Mouse (Mus musculus) MEL (cell line): ENCODE data around the gene Fancc. TPM values are rescaled to one million over a fixed set of nuclear protein-coding genes. Genes with fewer than 3 reads are reported as not detected.

Experiments
- DNase-seq: peaks from one replicate; pipeline ENCODE4 v3.0.0; 2011; ENCODE audit warnings: low read depth, low spot score
- H3K27ac ChIP-seq: 2 replicates; pipeline ENCODE4 v1.5.1; 2012; ENCODE audit warnings: low read depth, mild to moderate bottlenecking, control low read depth, low read length, moderate library complexity; ENCODE audit not compliant: control insufficient read depth
- H3K27me3 ChIP-seq, 2 experiments: fragments of 150-350 bp in 1 of 2; sonication (generic) in 1 of 2; 2 replicates each; pipeline ENCODE4 v1.6.1; 2012; ENCODE audit warnings: low read length in 2 of 2, mild to moderate bottlenecking in 2 of 2, improper control_type of control experiment in 1 of 2, moderate library complexity in 1 of 2; ENCODE audit not compliant: insufficient read depth in 2 of 2, control insufficient read depth in 1 of 2
- H3K36me3 ChIP-seq, 2 experiments: 2 replicates each; pipeline ENCODE4 v1.6.1; 2012 to 2014; ENCODE audit warnings: low read length in 2 of 2, improper control_type of control experiment in 1 of 2, inconsistent platforms in 1 of 2, mild to moderate bottlenecking in 1 of 2; ENCODE audit not compliant: insufficient read depth in 2 of 2, control insufficient read depth in 1 of 2
- H3K4me1 ChIP-seq, 2 experiments: fragments of 150-350 bp in 1 of 2; sonication (generic) in 1 of 2; 2 replicates each; pipeline ENCODE4 v1.6.1; 2012; ENCODE audit warnings: low read length in 2 of 2, improper control_type of control experiment in 1 of 2, mild to moderate bottlenecking in 1 of 2; ENCODE audit not compliant: insufficient read depth in 2 of 2, control insufficient read depth in 1 of 2
- H3K4me3 ChIP-seq, 2 experiments: fragments of 150-350 bp in 1 of 2; sonication (generic) in 1 of 2; 2 replicates each; pipeline ENCODE4 v1.5.1; 2012; ENCODE audit warnings: low read depth in 2 of 2, low read length in 2 of 2, mild to moderate bottlenecking in 2 of 2, moderate library complexity in 2 of 2, control low read depth in 1 of 2, improper control_type of control experiment in 1 of 2; ENCODE audit not compliant: control insufficient read depth in 1 of 2, insufficient read depth in 1 of 2
- H3K79me2 ChIP-seq: 2 replicates; pipeline ENCODE4 v1.6.1; 2012; ENCODE audit warnings: mild to moderate bottlenecking, low read length, moderate library complexity; ENCODE audit not compliant: control insufficient read depth, poor library complexity, insufficient read depth
- H3K9ac ChIP-seq: 2 replicates; pipeline ENCODE4 v1.6.1; 2012; ENCODE audit warnings: low read depth, mild to moderate bottlenecking, control low read depth, low read length, moderate library complexity; ENCODE audit not compliant: control insufficient read depth, poor library complexity, severe bottlenecking
- H3K9me3 ChIP-seq: fragments of 150-350 bp; sonication (generic); replicated peaks from 2 replicates; pipeline ENCODE4 v1.6.1; 2012; ENCODE audit warnings: mild to moderate bottlenecking, low read length, improper control_type of control experiment, moderate library complexity; ENCODE audit not compliant: insufficient read depth
- BHLHE40 ChIP-seq: IDR thresholded peaks from 2 replicates; pipeline ENCODE4 v1.6.1; 2012; ENCODE audit warnings: low read depth, mild to moderate bottlenecking, inconsistent platforms, low read length, improper control_type of control experiment, borderline replicate concordance
- CHD1 ChIP-seq: IDR thresholded peaks from 2 replicates; pipeline ENCODE4 v1.6.1; 2012; ENCODE audit warnings: low read depth, mild to moderate bottlenecking, inconsistent platforms, low read length, improper control_type of control experiment
- CHD2 ChIP-seq: IDR thresholded peaks from 2 replicates; pipeline ENCODE4 v1.6.1; 2011; ENCODE audit warnings: low read length, improper control_type of control experiment
- CTCF ChIP-seq, 3 experiments: IDR thresholded peaks in 2 of 3; conservative IDR thresholded peaks in 1 of 3; 2 replicates each; pipeline ENCODE4 v1.5.1; 2011 to 2012; ENCODE audit warnings: low read length in 3 of 3, low read depth in 2 of 3, mild to moderate bottlenecking in 2 of 3, improper control_type of control experiment in 1 of 3, inconsistent platforms in 1 of 3, mixed read lengths in 1 of 3, moderate library complexity in 1 of 3; ENCODE audit not compliant: control insufficient read depth in 1 of 3, insufficient read depth in 1 of 3, poor library complexity in 1 of 3, severe bottlenecking in 1 of 3
- E2F4 ChIP-seq: IDR thresholded peaks from 2 replicates; pipeline ENCODE4 v1.6.1; 2011; ENCODE audit warnings: low read depth, low read length, improper control_type of control experiment, borderline replicate concordance
- ELF1 ChIP-seq: IDR thresholded peaks from 2 replicates; pipeline ENCODE4 v1.6.1; 2014; ENCODE audit warnings: low read depth, mild to moderate bottlenecking, inconsistent platforms, low read length, improper control_type of control experiment, moderate library complexity
- EP300 ChIP-seq, 2 experiments: IDR thresholded peaks; 2 replicates each; pipeline ENCODE4 v1.6.1; 2011; ENCODE audit warnings: improper control_type of control experiment in 2 of 2, low read length in 2 of 2, low read depth in 1 of 2, mild to moderate bottlenecking in 1 of 2
- GATA1 ChIP-seq: IDR thresholded peaks from 2 replicates; pipeline ENCODE4 v1.6.1; 2011; ENCODE audit warnings: low read depth, low read length, improper control_type of control experiment
- MAFK ChIP-seq: IDR thresholded peaks from 2 replicates; pipeline ENCODE4 v1.6.1; 2011; ENCODE audit warnings: low read depth, mild to moderate bottlenecking, low read length, improper control_type of control experiment, borderline replicate concordance
- MAZ ChIP-seq: IDR thresholded peaks from 2 replicates; pipeline ENCODE4 v1.6.1; 2012; ENCODE audit warnings: low read depth, mild to moderate bottlenecking, inconsistent platforms, low read length, improper control_type of control experiment
- MEF2A ChIP-seq: IDR thresholded peaks from 2 replicates; pipeline ENCODE4 v1.6.1; 2014; ENCODE audit warnings: low read depth, mild to moderate bottlenecking, inconsistent platforms, low read length, improper control_type of control experiment; ENCODE audit not compliant: poor library complexity, insufficient replicate concordance, severe bottlenecking; ENCODE audit errors: extremely low read depth
- POLR2A ChIP-seq, 2 experiments: IDR thresholded peaks; 2 replicates each; pipeline ENCODE4 v1.6.1; 2011 to 2012; ENCODE audit warnings: low read length in 2 of 2, mild to moderate bottlenecking in 2 of 2, control low read depth in 1 of 2, improper control_type of control experiment in 1 of 2, low read depth in 1 of 2, moderate library complexity in 1 of 2; ENCODE audit not compliant: control insufficient read depth in 1 of 2, insufficient read depth in 1 of 2, poor library complexity in 1 of 2
- RCOR1 ChIP-seq: IDR thresholded peaks from 2 replicates; pipeline ENCODE4 v1.6.1; 2012; ENCODE audit warnings: low read depth, mild to moderate bottlenecking, inconsistent platforms, low read length, improper control_type of control experiment
- SMC3 ChIP-seq: IDR thresholded peaks from 2 replicates; pipeline ENCODE4 v1.6.1; 2011; ENCODE audit warnings: low read depth, low read length, improper control_type of control experiment
- TAL1 ChIP-seq: IDR thresholded peaks from 2 replicates; pipeline ENCODE4 v1.6.1; 2012; ENCODE audit warnings: mild to moderate bottlenecking, inconsistent platforms, low read length, moderate library complexity, mixed read lengths
- ZKSCAN1 ChIP-seq: IDR thresholded peaks from 2 replicates; pipeline ENCODE4 v1.6.1; 2012; ENCODE audit warnings: low read depth, mild to moderate bottlenecking, inconsistent platforms, low read length, improper control_type of control experiment, moderate library complexity
- ZMIZ1 ChIP-seq: IDR thresholded peaks from 2 replicates; pipeline ENCODE4 v1.6.1; 2012; ENCODE audit warnings: low read depth, mild to moderate bottlenecking, inconsistent platforms, low read length, improper control_type of control experiment, moderate library complexity
- polyA plus RNA-seq, 2 experiments: library from polyadenylated mRNA; stranded (reverse) in 1 of 2; unstranded in 1 of 2; fragments of >175 nt in 1 of 2; fragments of >200 nt in 1 of 2; gene quantifications; 2 replicates each; pipeline versions ENCODE4 v1.2.1 to v1.2.4; 2012; ENCODE audit warnings: low replicate concordance in 2 of 2, low read depth in 1 of 2; ENCODE audit not compliant: insufficient read length in 2 of 2, insufficient read depth in 1 of 2, missing spikeins in 1 of 2
- total RNA-seq: library from RNA; depleted of rRNA; stranded (reverse); fragments of 300-350 nt; gene quantifications from 2 replicates; pipeline ENCODE4 v1.2.3, GENCODE M21; 2012

Gene Fancc
- total and polyA plus RNA-seq, 3 experiments = 4.0 to 5.5 TPM; not detected in 1

DNA sequence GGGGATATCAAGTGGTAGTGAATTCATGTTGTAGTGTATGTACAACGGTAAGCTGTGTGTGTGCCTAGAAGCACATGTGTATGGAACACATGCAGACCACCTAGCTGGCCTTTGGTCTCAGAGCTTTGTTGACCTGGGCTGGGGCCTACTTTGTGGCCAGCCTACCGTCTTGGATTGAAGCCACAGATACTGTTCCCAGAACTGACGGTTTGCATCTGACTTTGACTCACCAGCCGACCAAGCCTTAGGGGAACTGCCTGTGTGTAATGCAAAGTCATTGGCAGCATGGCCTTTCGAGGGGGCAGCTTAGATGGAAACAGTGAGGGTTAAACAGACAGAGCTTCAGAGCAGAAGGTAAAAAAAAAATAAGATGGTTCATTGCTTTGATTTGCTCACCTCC lies 243.9 kb downstream of the Fancc start:
- H3K4me3 ChIP-seq = no peak overlapping the region
- H3K36me3 ChIP-seq = peaks cover 0 to 17% of the 10 kb centered on the region in 2 experiments; a peak in 3 of 4 replicates
- H3K9me3 ChIP-seq = no peaks in the 10 kb centered on the region
- H3K9ac ChIP-seq = peak overlapping the region; percentile 12; the same call in 1 of the 2 replicates
- H3K4me1 ChIP-seq = peaks cover 2 to 17% of the 10 kb centered on the region in 2 experiments; a peak in 3 of 4 replicates
- H3K27ac ChIP-seq = peak overlapping the region; percentile 38
- TF ChIP-seq EP300 (IDR thresholded peaks at IDR 0.05; ENCODE audit: low read depth in 1 of 2, low read length in 2 of 2) (peak in 1 of 2 experiments; percentile 57; a peak in 2 of 4 replicates), E2F4 (no peak)
- peak; percentile 63 for DNase-seq
- H3K79me2 ChIP-seq = peaks cover 3% of the 10 kb centered on the region; the same call in 1 of the 2 replicates
- H3K27me3 ChIP-seq = no peaks in the 10 kb centered on the region

GRCm38 (mm10) chr13:63252295-63253010 lies 244.6 kb downstream of the Fancc start:
- H3K36me3 ChIP-seq = peaks cover 0 to 17% of the 10 kb centered on the region in 2 experiments; a peak in 3 of 4 replicates
- no peak overlapping the region for H3K9ac ChIP-seq
- no peak for DNase-seq
- H3K79me2 ChIP-seq = peaks cover 3% of the 10 kb centered on the region; the same call in 1 of the 2 replicates
- TF ChIP-seq TAL1 (no peak), GATA1 (no peak), CHD2 (no peak), E2F4 (no peak), SMC3 (no peak), ELF1 (no peak), MEF2A (no peak), MAFK (no peak), CTCF (IDR thresholded peaks at IDR 0.05 in 2 of 3, conservative IDR thresholded peaks at IDR 0.05 in 1 of 3; ENCODE audit: control insufficient read depth in 1 of 3, insufficient read depth in 1 of 3, low read depth in 2 of 3, low read length in 3 of 3, poor library complexity in 1 of 3, severe bottlenecking in 1 of 3) (no peak), ZMIZ1 (no peak), CHD1 (no peak), ZKSCAN1 (no peak), MAZ (no peak), RCOR1 (no peak), POLR2A (IDR thresholded peaks at IDR 0.05; ENCODE audit: control insufficient read depth in 1 of 2, insufficient read depth in 1 of 2, low read depth in 1 of 2, low read length in 2 of 2, poor library complexity in 1 of 2) (no peak), BHLHE40 (no peak)
- H3K4me1 ChIP-seq = peaks cover 2 to 17% of the 10 kb centered on the region in 2 experiments; a peak in 3 of 4 replicates
- no peaks in the 10 kb centered on the region for H3K9me3 ChIP-seq
- H3K27me3 ChIP-seq = no peaks in the 10 kb centered on the region
- H3K4me3 ChIP-seq = no peak overlapping the region
- peak overlapping the region; percentile 38; the same call in 1 of the 2 replicates for H3K27ac ChIP-seq
